Mouse (Mus musculus) gastrocnemius, postnatal 4 days (tissue): Measurements from ENCODE around the gene Rbmxl1. TPM values are rescaled to one million over a fixed set of nuclear protein-coding genes. Genes with fewer than 3 reads are reported as not detected.
"Not testable (repeated sequence)": the region's sequence is repeated elsewhere in the genome, so short reads cannot be mapped to it uniquely, and the experiment has no call there.

Source experiments
- DNase-seq, 2 experiments: peaks; one replicate each; pipeline ENCODE4 v3.0.0; 2021 to 2022; ENCODE audit warnings: low spot score in 2 of 2, mixed read lengths in 2 of 2
- long read RNA-seq, 2 experiments: library from polyadenylated mRNA; stranded (forward); transcript quantifications; one replicate each; pipeline ENCODE4 v2.0.0; 2021
- total RNA-seq, 2 experiments: library from RNA; stranded (reverse); gene quantifications; 2 replicates each; pipeline ENCODE4 v1.2.3; 2021

The Rbmxl1 gene
- 10 to 100 TPM; 46.0 to 48.5 TPM for total RNA-seq
- long read RNA-seq, experiment 1, transcript Rbmxl1-202 (2 exons, 1,622 nt): major isoform, 18 of 40 reads
- long read RNA-seq, experiment 1, transcript Rbmxl1-201 (2 exons, 1,695 nt): minor isoform, 13 of 40 reads
- long read RNA-seq, experiment 1, partial matches to known transcripts: 0 of 40 reads
- long read RNA-seq, experiment 1, other reads (novel, unspliced or antisense): 9 of 40 reads
- long read RNA-seq, experiment 2, transcript Rbmxl1-202 (2 exons, 1,622 nt): major isoform, 18 of 46 reads
- long read RNA-seq, experiment 2, transcript Rbmxl1-201 (2 exons, 1,695 nt): minor isoform, 16 of 46 reads
- long read RNA-seq, experiment 2, partial matches to known transcripts: 0 of 46 reads
- long read RNA-seq, experiment 2, other reads (novel, unspliced or antisense): 12 of 46 reads

GRCm38 (mm10) chr8:78508719-78509272 lies at the start of gene Rbmxl1:
TSS of gene Rbmxl1 (minus strand) at chr8:78508898.
- DNase-seq: peak; percentile 89 to 95

DNA sequence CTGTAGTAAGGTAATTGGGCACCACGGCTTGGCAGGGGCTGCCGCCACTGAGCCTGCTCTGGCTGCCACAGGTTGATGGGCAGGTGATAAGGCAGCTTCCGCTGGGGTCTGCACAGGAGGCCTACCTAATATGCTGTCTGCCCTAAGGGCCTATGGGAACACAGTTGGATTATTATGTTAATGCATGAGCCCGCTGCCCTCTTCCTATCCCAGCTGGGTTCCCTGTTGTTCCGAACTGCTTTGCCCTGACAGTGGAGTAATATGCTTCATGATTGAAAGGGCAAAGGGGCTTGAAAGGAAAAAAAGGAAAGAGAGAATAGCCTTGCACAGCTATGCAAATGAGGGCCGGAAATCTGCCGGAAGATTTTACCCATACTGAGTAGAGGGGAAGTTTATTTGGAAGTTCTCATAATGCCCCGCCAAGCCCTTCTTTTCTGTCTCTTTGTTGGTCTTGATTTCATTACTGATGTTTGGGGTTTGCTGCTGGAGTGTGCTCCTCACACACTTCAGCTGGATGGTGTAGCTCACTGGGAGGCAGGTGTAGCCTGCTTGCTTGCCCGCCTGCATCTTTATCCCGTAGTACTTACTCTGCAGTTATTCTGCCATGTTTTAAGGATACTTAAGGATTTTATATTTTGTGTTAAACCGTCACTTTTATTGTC lies 48.2 kb upstream of the Rbmxl1 start:
- DNase-seq: no peak

DNA sequence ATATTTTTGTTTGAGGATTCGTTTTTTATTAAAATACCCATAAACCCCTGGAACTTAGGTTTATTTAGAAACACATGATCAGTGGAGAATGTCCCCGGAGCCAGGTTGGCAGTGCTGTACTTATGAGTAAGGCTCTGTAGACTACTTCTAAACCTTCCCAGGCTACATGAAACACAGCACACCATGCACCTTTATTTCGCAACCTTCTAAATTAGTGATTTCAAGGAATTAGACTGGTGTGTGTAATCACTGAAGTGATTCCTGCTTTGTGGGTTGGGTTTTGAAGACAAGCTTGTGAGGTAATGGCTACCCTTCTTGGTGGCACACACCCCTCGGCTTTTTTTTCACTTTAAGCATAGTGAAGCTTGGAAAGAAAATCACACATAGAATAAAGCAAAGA lies 47.1 kb upstream of the Rbmxl1 start:
- no peak for DNase-seq

DNA sequence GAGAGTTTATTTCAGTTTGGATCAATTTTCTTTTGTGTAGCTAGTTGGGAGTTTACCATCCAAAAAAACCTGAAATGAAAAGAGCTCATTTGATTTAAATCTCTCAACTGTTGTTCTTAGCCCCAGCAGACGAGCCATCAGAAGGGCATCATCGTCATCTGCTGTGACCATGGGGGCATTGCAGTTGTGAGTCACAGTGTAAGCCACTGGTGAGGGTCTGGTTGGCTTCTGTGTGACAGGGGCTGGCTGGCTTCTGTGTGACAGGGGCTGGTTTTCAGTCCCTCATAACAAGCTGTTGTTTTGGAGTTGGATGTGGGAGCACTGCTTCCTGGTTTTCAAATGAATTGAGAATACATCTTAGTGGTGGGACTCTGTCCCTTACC lies 42.0 kb upstream of the Rbmxl1 start:
- DNase-seq: no peak

- no peak for DNase-seq
These were observed 41.5 kb upstream of the Rbmxl1 start for GRCm38 (mm10) chr8:78549971-78550751.

DNA sequence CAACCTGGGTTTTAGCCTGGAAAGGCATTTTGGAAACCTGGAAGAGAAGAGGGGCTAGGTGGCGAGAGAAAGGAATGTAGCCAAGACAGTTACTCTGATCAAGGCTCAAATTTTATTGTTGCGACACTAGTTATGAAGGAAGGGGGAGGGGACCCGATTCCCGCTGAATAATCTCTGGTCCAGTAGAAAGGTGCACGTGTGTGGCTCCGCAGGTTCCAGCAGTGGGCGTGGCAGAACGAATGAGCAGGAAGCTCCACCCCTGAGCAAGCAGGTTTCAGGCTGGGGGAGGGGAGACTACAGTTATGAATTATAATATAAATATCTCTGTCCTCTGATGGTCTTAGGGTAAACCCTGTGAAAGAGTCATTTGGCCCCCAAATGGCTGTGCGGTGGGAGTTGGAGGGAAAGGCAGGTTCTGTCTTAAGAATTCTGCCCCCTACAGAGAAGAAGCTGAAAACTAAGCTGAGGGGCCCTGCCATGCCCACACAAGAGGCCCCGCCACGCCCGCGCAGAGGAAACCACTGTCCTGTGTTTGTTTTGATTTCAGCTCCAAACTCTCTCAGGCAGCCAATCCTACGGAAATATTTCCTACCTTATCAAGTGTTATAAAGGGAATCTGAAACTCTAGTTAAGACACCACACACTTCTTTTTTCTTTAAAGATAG lies 36.6 kb upstream of the Rbmxl1 start:
- DNase-seq: not testable (repeated sequence)

GRCm38 (mm10) chr8:78544545-78544944 lies 35.8 kb upstream of the Rbmxl1 start:
- no peak for DNase-seq

DNA sequence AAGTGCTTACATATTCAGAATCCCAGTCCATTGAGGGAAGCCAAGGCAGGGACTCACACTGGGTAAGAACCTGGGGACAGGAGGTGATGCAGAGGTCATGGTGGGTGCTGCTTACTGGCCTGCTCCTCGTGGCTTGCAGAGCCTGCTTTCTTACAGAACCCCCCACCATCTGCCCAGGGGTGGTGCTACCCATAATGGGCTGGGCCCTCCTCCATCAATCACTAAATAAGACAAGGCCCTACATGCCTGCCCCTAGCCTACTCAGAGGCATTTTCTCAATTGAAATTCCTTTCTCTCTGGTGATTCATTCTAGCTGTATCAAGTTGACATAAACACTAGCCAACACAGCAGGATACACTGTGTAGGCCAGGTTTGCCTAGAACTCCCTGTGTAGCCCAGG lies 34.9 kb upstream of the Rbmxl1 start:
- no peak for DNase-seq

GRCm38 (mm10) chr8:78542670-78543069 lies 34.0 kb upstream of the Rbmxl1 start:
- not testable (repeated sequence) for DNase-seq

GRCm38 (mm10) chr8:78537795-78538194 lies 29.1 kb upstream of the Rbmxl1 start:
- DNase-seq: no peak

DNA sequence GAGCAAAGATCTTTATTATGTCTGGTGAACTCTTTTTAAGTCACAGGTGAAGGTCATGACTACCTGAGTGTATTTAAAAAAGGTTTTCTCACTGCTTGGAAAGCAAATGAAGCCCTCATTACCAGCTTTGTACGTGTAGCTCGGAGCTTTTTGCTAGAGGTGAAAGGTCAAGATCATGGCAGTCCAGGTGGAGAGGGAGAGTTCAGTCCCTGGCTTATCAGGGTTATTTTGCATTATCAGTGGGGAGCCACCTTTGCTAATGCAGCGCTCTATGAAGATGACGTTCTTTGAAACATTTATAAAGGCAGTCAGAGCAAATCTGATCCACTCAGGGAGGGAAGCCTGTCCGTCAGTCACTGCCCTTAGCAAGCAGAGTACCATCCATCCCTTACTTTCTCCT lies 28.0 kb upstream of the Rbmxl1 start:
- no peak for DNase-seq

GRCm38 (mm10) chr8:78533981-78534380 lies 25.3 kb upstream of the Rbmxl1 start:
- DNase-seq: no peak

DNA sequence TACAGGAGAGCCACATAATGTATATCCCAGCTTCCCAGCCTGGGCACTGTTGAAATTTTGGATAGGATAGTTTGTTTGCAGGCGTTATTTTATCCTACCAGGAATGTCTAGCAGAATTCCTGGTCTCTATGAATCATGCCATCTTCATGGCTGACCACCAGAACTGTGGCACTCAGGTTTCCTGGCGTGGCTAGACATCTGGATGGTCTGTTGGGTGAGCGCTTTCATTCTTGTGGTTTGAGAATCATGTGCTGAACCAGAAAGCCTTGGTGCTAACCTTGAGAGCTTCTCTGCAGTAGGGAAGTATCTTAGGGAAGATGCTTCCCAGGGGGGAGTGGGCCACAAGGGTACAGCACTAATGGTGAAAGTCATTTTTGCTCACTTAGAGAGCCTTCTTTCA lies 6.4 kb upstream of the Rbmxl1 start:
- DNase-seq: no peak

DNA sequence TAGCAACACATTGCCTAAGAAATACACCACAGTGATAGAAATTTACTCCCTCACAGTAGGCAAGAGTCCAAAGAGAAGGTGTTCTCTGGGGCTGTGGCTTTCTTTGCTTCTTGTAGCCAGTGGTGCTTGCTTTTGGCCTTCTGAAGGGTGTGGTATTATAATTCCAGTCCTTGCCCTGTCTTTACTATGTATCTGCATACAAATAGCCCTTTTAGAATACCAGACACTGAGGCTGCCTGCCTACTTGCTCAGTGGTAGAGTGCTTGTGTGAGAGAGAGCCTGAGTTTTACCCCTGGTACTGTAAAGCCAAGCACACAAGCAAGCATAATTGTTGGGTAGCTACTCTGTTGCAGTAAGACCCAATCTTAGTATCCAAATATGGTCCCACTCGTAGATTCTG lies 6.0 kb upstream of the Rbmxl1 start:
- no peak for DNase-seq

DNA sequence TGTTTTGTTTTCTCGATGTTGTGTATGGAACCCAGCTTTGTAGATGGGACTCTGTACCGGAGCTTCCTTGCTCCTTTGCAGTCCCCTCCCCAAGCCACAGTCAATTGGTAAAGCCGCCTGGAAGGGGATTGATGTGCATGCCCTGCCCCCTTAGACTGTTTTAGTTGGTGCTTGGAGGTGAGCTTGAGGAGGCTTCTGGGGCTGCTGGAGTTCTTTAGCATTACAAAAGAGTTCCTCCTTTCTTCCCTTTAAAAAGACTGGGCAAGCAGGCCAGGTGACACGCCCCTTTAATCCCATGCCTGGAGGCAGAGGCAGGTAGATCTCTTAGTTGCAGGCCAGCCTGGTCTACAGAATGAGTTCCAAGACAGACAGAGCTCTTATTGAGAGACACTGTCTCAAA lies 4.4 kb upstream of the Rbmxl1 start:
- no peak for DNase-seq

- no peak for DNase-seq
These were observed 2.2 kb upstream of the Rbmxl1 start for GRCm38 (mm10) chr8:78510926-78511325.

DNA sequence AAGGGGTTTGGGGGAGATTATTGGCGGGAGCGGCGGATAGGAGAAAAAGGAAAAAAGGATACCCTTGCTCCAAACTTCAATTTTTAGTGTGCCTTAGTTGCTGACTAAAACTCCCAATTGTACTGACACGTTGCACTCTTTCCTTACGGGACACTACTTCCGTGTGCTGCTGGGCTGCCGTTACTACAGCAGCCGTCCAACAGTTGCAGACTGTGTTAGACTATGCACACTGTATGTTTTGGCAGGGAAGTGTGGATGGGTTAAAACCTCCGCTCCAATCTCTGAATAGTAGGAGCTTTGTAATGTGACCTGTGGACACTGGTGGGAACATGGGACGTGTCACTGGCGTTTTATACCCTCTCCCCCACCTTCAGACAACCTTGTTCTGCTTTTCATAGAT lies 1.4 kb upstream of the Rbmxl1 start:
- no peak for DNase-seq

DNA sequence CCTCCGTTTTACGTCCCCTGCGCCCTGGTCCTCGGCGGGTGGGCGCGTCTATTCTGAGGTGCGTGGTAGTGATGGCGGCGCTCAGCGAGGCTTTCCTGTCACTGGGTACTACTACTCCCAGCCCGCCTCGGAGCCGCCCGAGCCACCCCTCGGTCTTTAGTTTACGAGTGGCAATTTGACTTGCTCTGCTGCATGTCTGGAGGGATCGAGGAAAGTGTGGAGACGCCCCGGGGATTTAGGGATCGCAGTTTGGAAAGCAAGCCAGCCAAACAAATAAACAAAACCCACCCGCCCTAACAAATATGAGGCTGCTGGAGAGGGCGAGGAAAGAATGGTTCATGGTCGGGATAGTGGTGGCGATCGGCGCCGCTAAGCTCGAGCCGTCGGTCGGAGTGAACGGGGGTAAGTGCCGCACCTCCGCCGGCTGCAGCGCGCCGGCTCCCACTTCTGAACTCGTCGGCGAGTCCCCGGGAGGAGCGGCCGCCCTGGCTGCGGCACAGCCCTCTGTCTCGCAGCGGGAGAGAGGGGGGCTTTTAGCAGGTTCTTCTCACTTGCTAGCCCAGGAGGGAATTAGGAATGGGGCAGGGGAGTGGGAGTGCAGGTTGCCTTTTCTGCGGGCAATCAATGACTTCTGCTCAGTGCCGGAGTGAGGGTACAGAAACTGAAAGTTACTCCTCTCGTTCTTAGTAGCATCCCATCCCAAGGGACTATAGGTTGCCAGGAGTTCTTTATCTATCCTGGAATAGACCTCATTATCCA lies 754 bp upstream of the Rbmxl1 start, which contains the start of gene Slc10a7:
Gene Slc10a7, plus strand, starts transcription at position 74 of the 759 bp plus-strand sequence.
- peak; percentile 72 to 89 for DNase-seq

DNA sequence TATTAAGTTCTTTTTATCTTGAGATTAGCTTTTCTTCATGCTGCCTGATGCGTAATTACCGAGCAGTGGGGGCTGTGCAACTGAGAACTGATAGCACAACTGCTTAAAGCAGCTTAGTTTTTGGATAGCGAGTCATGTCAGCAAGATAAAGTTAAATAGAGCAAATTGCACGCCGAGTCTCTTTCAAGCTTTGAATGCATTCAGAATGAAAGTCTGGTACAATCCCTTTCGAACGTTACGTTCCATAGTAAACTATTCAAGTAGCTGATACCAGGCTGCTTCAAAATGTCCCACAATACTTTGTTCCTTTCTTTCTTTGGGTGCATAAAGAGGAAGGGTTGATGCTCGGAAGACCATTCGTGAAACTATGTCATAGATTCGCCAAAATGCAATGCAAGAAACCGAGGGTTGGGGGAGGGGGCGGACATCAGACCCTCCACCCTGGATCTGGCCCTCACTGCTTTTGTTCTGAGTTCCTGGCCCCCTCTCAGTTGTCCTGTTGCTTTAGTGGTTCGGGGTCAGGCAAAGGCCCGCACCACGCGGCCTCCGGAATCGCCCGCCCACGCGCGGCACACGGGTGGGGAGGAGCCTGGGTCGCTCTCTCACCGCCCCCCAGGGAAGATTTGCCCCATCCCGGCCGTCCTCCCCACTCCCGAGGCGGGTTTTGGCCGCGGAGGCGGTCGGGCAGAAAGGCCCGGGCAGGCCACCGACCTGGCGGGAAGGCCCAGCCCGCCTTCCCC lies 549 bp downstream of the Rbmxl1 start:
- DNase-seq: peak; percentile 46 to 56

DNA sequence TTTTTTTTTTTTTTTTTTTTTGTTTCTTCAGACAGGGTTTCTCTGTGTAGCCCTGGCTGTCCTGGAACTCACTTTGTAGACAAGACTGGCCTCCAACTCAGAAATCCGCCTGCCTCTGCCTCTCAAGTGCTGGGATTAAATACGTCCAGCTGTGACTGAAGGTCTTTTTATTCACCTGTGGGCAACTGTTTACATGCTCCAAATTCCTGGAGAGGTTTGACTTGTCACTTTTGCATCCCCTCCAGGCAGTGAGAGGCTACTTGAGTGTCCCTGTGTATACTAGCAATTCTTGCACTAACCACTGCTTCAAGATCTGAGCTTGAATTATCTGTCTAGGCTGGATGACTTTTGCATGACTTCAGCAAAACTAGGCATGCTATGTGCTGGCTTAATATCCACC lies 6.0 kb downstream of the Rbmxl1 start:
- DNase-seq: no peak
